Mouse (Mus musculus): ENCODE data around the gene Haus4.

DNA sequence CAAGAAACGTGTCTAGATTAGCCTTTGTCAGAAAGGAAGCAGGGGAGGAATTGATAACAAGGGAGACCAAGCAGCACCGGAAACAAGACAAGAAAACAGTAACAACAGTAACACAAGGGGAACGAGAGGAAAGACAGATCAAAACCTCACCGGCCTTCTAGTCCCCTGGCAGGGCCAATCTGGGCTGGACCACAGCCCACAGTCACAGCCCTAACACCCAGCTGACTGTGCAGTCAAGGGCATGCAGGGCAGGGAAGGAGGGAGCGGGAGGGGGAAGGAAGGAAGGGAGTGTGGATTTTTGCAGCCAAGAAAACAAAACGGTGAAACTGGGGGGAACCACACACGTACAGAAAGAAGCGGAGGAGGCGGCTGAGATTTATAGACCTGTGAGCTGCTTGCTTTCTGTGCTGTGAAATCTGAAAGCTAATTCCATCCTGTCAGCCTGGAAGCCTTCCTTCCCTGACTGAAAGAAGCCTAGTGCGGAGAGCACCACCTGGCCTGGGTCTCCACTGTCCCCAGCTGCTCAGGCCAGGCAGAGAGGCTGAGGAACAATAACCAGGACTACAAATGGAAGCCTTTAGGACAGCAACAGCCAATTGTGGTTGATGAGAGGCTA is 38.0 kb upstream of the Haus4 start:
- TF ChIP-seq CTCF (IDR thresholded peaks at IDR 0.05; ENCODE audit: low read depth, low read length) (no peak), GATA1 (IDR thresholded peaks at IDR 0.05; ENCODE audit: borderline replicate concordance, low read length) (no peak), TAL1 (conservative IDR thresholded peaks at IDR 0.05; ENCODE audit: low read depth, low read length) (no peak)

Measured in G1E (cell line).